Mouse (Mus musculus) frontal cortex, postnatal 25 days (tissue): Measurements from ENCODE around the gene Spata2l.
"Not testable (repeated sequence)": the region's sequence is repeated elsewhere in the genome, so short reads cannot be mapped to it uniquely, and the experiment has no call there.

Experiments used
- DNase-seq, 2 experiments: peaks; one replicate each; pipeline ENCODE4 v3.0.0; 2022; ENCODE audit warnings: low spot score in 2 of 2

The Spata2l gene

DNA sequence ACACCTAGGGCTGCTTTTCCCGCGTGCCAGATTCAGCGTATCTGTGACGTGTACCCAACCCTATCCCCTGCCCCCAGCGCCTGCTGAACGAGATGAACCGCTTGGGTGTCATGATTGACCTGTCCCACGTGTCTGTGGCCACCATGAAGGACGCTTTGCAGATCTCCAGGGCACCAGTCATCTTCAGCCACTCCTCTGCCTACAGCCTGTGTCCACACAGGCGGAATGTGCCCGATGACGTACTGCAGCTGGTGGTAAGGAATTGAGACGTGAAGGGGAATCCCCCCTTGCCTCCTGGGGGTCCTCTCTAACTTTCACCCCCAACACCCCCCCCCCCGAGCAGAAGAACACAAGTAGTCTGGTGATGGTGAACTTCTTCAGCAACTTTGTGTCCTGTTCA lies 36.2 kb downstream of the Spata2l start:
- no peak for DNase-seq

DNA sequence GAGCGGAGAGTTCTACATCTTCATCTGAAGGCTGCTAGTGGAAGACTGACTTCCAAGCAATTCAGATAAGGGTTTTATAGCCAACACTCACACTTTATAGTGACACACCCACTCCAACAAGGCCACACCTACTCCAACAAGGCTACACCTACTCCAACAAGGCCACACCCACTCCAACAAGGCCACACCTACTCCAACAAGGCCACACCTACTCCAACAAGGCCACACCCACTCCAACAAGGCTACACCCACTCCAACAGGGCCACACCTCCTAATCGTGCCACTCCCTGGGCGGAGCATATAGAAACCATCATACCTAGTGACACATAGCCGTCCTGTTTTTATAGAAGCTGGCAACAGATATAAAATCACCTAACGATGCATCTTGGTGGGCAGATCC lies 39.0 kb downstream of the Spata2l start:
- not testable (repeated sequence) for DNase-seq

DNA sequence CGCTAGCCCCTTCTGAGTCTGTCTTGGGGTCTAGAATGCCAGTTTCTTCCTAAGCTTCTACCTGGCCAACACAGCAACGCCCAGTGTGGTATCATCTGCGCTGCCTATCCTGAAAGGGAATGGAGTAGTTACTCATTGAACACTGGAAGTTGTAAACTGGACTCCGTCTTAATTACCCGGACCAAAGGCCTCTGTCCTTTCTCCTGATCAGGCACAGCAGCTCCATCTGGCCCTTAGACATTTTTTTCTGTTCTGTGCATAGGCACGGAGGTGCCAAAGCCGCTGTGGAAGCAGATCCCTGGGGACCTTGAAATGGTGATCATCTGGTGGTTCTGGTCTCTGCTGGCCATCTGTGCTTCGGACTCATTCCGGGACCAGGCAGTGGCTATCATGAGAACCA lies 42.3 kb downstream of the Spata2l start:
- no peak for DNase-seq

DNA sequence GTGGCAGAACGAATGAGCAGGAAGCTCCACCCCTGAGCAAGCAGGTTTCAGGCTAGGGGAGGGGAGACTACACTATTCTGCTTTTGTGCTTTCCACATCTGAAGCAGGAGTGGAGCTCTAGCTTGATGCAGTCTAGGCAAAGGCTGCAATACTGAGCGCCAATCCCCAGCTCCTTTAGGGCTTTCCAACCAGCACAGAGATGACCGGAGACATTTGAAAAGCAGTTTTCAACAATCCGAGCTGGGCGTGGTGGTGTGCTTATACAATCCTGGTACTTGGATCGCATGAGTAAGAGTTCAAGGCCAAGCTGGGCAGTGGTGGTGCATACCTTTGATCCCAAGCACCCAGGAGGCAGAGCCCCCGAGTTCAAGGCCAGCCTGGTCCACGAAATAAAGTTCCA lies 44.1 kb downstream of the Spata2l start:
- DNase-seq = no peak

DNA sequence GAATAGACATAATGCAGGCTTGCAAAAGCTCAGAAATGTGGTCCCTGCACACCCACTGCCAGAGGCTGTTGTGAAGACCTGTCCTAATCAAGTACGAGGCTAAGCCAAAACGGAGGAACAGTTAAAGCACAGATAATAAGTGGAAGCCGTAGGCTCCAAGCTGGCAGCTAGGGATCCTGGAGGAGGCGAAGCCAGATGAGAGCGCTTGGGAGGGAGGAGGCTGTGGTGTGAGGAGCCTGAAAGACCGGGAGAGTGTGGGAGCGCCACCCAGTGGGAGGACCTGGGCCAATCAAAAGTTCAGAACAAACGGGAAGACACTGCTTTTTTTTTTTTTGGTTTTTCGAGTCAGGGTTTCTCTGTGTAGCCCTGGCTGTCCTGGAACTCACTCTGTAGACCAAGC lies 45.4 kb downstream of the Spata2l start:
- peak; percentile 56 to 76 for DNase-seq

DNA sequence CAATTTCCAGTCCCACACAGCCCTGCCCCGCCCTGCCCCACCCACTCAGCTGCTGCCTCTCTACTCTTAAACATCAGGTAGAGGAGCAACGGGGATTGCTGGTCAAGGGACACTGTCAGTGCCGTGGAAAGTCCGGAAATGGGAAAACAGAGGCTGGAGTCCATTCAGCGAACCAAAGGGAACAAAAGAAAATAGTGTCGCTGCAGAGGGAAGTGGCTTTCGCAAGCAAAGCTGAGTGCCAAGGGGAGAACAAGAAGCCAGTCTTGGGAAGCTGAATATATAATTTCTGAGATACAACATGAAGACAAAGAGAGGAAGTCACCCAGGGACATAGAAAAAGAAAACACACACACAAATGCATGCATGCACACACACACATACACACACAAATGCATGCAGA lies 47.2 kb downstream of the Spata2l start:
- no peak for DNase-seq

DNA sequence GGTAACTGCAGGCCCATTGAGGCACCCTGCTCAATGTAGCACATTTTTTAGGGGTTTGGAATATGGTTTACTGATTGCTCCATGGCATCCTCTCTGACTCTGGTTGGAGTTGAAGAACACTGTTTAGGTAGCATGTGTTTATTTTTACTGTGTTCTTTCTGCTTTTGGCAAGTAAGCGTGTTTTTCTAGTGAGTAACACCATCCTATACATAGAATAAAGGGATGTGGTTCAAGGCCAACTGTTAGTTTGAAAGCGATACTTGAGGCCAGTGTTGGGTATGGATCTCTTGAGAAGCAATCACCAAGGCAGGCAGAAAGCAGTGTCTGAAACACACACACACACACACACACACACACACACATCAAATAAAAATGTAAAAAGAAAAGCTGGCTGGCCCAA lies 48.0 kb downstream of the Spata2l start:
- DNase-seq = no peak

DNA sequence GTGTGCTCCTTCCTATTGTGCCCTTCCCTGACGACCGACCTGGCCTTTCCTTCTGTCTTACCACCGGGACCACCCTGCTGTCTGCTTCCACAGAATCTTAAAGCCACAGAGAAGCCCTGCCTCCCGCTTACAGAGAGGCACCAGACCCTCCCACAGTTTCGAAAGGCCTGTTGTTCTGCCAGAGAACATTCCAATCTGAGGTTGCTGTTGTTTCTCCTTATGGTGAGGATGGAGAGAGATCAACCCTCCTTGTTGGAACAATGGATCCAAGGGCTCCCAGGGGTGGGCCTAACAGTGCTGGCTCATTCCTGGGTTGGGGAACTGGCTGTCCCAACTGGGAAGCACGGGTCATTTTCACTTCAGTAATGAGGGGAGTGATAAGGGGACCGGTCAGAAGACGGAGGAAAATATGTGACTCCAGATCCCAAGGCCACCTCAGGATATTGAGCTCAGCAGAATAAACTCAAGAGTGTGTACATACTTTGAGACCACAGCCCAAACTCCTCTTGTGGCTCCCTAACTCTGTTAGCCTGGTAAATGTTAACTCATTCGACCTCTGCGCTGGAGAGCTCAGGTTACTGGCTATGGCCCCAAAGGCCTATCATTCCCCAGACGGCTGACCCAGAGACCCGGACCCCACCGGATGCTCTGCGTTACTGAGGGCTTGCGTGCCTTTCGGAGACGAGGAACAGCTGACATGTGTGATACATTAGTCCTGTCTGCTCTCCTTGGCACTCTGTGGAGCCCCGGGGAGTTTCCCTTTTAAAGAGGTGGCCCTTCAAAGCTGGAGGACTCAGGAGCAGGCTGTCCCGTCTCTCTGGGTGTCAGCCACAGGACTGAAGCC lies 50.2 kb downstream of the Spata2l start, which contains the start of gene Dpep1:
Gene Dpep1, plus strand, starts transcription at position 677 of the 844 bp plus-strand sequence.
- DNase-seq = no peak

DNA sequence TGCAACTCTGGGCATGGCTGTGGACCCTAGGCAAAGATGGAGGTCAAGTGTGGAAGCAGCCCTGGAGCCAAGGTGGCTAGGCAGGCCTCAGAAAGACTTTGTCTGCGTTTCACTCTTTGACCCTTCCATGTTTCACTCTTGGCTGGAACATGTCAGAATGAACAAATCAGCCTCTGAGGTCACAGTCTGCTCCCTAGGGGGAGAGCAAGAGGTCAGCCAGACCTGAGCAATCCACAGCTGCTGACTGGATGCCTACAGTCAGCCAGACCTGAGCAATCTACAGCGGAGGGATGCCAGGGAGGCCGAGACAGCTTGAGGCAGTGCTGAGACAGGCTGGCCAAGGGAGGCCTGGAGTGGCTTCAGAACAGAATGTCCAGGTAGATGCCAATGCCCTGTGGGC lies 54.6 kb downstream of the Spata2l start:
- no peak for DNase-seq
